ENCODE assay signal across 13 mouse cellular contexts in the genomic region with DNA sequence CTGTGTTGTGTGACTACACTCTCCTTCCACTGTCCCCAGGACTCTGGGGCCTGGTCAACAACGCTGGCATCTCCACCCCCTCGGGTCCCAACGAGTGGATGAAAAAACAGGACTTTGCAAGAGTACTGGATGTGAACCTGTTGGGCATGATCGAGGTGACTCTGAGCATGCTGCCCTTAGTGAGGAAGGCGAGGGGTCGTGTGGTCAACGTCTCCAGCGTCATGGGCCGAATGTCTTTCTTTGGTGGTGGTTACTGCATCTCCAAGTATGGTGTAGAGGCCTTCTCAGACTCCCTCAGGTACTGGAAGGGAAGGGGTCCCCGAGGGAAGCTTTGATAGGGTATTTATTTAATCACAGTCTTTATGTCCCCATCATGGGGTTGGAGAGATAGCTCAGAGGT. TPM values are rescaled to one million over a fixed set of nuclear protein-coding genes. Genes with fewer than 3 reads are reported as not detected.
DNase-seq lines count a peak whose midpoint lies in the region; ATAC-seq lines count a peak whose summit lies in the region.
"Not testable (repeated sequence)": the region's sequence is repeated elsewhere in the genome, so short reads cannot be mapped to it uniquely, and the experiment has no call there.
"Had no signal": no experiment of that assay in that cellular context is flagged by ENCODE, and none has a peak within 500 bp of the region (broad histone marks: within the 10 kb centered on the region; RNA-seq: fewer than 3 reads in every experiment).

No protein-coding gene starts in this region.

- not testable (repeated sequence) for ATAC-seq in intestine, embryonic 14.5 days (replicated peaks; ENCODE audit: low FRiP score, low TSS enrichment, low read depth); kidney, embryonic 16.5 days (ENCODE audit: low FRiP score, low TSS enrichment)

- not testable (repeated sequence) for H3K9ac ChIP-seq in intestine, embryonic 14.5 days (ENCODE audit: low read length); kidney, embryonic 16.5 days (replicated peaks; ENCODE audit: low read length)

- not testable (repeated sequence) for H3K4me1 ChIP-seq in intestine, embryonic 14.5 days (replicated peaks; ENCODE audit: control insufficient read depth, insufficient read depth, low read length); kidney, embryonic 16.5 days (ENCODE audit: insufficient read depth, low read length)

- WGBS in intestine, embryonic 14.5 days, result 84% methylated on average over 10 of the region's 10 CpGs
- WGBS in kidney, embryonic 16.5 days, result 90% methylated on average over 10 of the region's 10 CpGs

- H3K4me2 ChIP-seq in intestine, embryonic 14.5 days (ENCODE audit: low read length); kidney, embryonic 16.5 days (replicated peaks; ENCODE audit: low read depth, low read length): not testable (repeated sequence)

- peak; percentile 85 for DNase-seq in heart, adult 11 months
- peak; percentile 43 for DNase-seq in intestine, embryonic 14.5 days (ENCODE audit: low spot score)
- DNase-seq in kidney, adult 18-20 months, result peak; percentile 1

- not testable (repeated sequence) for H3K27ac ChIP-seq in intestine, embryonic 14.5 days (ENCODE audit: low read depth)
- H3K27ac ChIP-seq in kidney, embryonic 16.5 days (ENCODE audit: low read length), result peak overlapping the region; percentile 10; the same call in 1 of the 2 replicates

- not testable (repeated sequence) for H3K4me3 ChIP-seq in intestine, embryonic 14.5 days (ENCODE audit: low read depth, low read length); kidney, embryonic 16.5 days (ENCODE audit: low read length)

- H3K9me3 ChIP-seq in intestine, embryonic 14.5 days (ENCODE audit: control insufficient read depth, low read length); kidney, embryonic 16.5 days (ENCODE audit: low read length): not testable (repeated sequence)

- not testable (repeated sequence) for H3K27me3 ChIP-seq in intestine, embryonic 14.5 days (replicated peaks; ENCODE audit: control insufficient read depth, insufficient read depth, low read length); kidney, embryonic 16.5 days (ENCODE audit: insufficient read depth, low read length)

- not testable (repeated sequence) for H3K36me3 ChIP-seq in intestine, embryonic 14.5 days (ENCODE audit: control insufficient read depth, insufficient read depth, low read length); kidney, embryonic 16.5 days (ENCODE audit: insufficient read depth, low read length)

RNA-seq across cellular contexts. Expression of a gene that starts 3.3 kb away (rescaled TPM):
- not detected in 2 replicates for polyA plus RNA-seq in intestine, embryonic 14.5 days (2014; fragmentation: Nextera tagmentation; extraction: Ambion mirVana)
- 0.42 and 0.72 TPM in 2 replicates for polyA plus RNA-seq in kidney, embryonic 16.5 days (2015; fragmentation: Nextera tagmentation; extraction: Ambion mirVana)
- polyA plus RNA-seq: C2C12; embryonic facial prominence, embryonic 11.5 days; embryonic facial prominence, embryonic 13.5 days; erythroblast, embryonic 14.5 days; forebrain, embryonic 10.5 days; forebrain, embryonic 13.5 days; forebrain, embryonic 15.5 days; forebrain, postnatal 0 days had no signal

RNA-seq across cellular contexts. Expression of a gene that starts 3.4 kb away (rescaled TPM):
- polyA plus RNA-seq in intestine, embryonic 14.5 days (2014; fragmentation: Nextera tagmentation; extraction: Ambion mirVana), result 0.07 TPM in 1 of 2 replicates, not detected in the other
- polyA plus RNA-seq in kidney, embryonic 16.5 days (2015; fragmentation: Nextera tagmentation; extraction: Ambion mirVana), result 0.22 and 0.23 TPM in 2 replicates
- polyA plus RNA-seq: embryonic facial prominence, embryonic 11.5 days; erythroblast, embryonic 14.5 days; forebrain, embryonic 10.5 days; forebrain, embryonic 13.5 days; forebrain, embryonic 15.5 days; forebrain, postnatal 0 days had no signal

RNA-seq across cellular contexts. Expression of a gene that starts 11.4 kb away (rescaled TPM):
- 0.39 and 0.43 TPM in 2 replicates for polyA plus RNA-seq in intestine, embryonic 14.5 days (2014; fragmentation: Nextera tagmentation; extraction: Ambion mirVana)
- polyA plus RNA-seq in kidney, embryonic 16.5 days (2015; fragmentation: Nextera tagmentation; extraction: Ambion mirVana), result 10.7 and 11.9 TPM in 2 replicates

RNA-seq across cellular contexts. Expression of a gene that starts 13.3 kb away (rescaled TPM):
- polyA plus RNA-seq in intestine, embryonic 14.5 days (2014; fragmentation: Nextera tagmentation; extraction: Ambion mirVana), result 0.07 TPM in 1 of 2 replicates, not detected in the other
- polyA plus RNA-seq in kidney, embryonic 16.5 days (2015; fragmentation: Nextera tagmentation; extraction: Ambion mirVana), result not detected in 2 replicates
- polyA plus RNA-seq: embryonic facial prominence, embryonic 11.5 days; embryonic facial prominence, embryonic 15.5 days; erythroblast, embryonic 14.5 days had no signal

RNA-seq across cellular contexts. Expression of a gene that starts 23.6 kb away (rescaled TPM):
- polyA plus RNA-seq in intestine, embryonic 14.5 days (2014; fragmentation: Nextera tagmentation; extraction: Ambion mirVana), result 3.9 and 4.1 TPM in 2 replicates
- 4.0 and 4.1 TPM in 2 replicates for polyA plus RNA-seq in kidney, embryonic 16.5 days (2015; fragmentation: Nextera tagmentation; extraction: Ambion mirVana)

Comparison
In these comparisons a context has a peak if more than half of its experiments do, and no peak if none do; other contexts are left out.
1. DNase-seq: peak in every context shown above with its lines; median percentile 85 in heart, adult 11 months; 43 in intestine, embryonic 14.5 days; 1 in kidney, adult 18-20 months.